Mouse (Mus musculus) lung, adult 2 months (tissue): ENCODE measurements at regions not wholly inside any gene's neighbourhood (a gene's known extent, or its start where the extent isn't known, plus 50 kb on each side); places are given as distances from the start of the nearest gene placed in this dataset.

ENCODE experiments used
- DNase-seq: peaks from one replicate; pipeline ENCODE4 v3.0.0; 2022
- H3K4me1 ChIP-seq: fragments of 200-500 bp; 2 replicates; pipeline ENCODE4 v1.6.1; 2011; ENCODE audit warnings: low read length; ENCODE audit not compliant: control insufficient read depth, insufficient read depth
- H3K4me3 ChIP-seq: fragments of 200-500 bp; replicated peaks from 2 replicates; pipeline ENCODE3; 2011; ENCODE audit warnings: low read depth, mild to moderate bottlenecking, control low read depth, low read length; ENCODE audit errors: extremely low read depth
- CTCF ChIP-seq: fragments of 200-500 bp; IDR thresholded peaks from 2 replicates; pipeline ENCODE4 v1.5.1; 2011; ENCODE audit warnings: mild to moderate bottlenecking, low read length, control low read depth; ENCODE audit not compliant: insufficient read depth
- POLR2A ChIP-seq: fragments of 200-500 bp; IDR thresholded peaks from 2 replicates; pipeline ENCODE4 v1.6.1; 2011; ENCODE audit warnings: low read depth, mild to moderate bottlenecking, control low read depth, low read length, borderline replicate concordance; ENCODE audit errors: extremely low read depth
- WGBS: fragments of 180-500 bp; shearing (Covaris S2); methylation state at CpG from one replicate; pipeline ENCODE4 v1.1.7; 2018; 5-methylcytosine and 5-hydroxymethylcytosine counted together

GRCm38 (mm10) chr13:79018051-79018450 lies 818.5 kb upstream of the Nr2f1 start:
- no peak for TF ChIP-seq CTCF
- no peak for TF ChIP-seq POLR2A
- 78% methylated on average over 2 of the region's 2 CpGs for whole genome bisulfite sequencing

GRCm38 (mm10) chr13:79003313-79003712 lies 803.8 kb upstream of the Nr2f1 start:
- no peak for DNase-seq
- H3K4me1 ChIP-seq, result no peaks in the 10 kb centered on the region; the same call in 1 of the 2 replicates
- no peak overlapping the region for H3K4me3 ChIP-seq
- WGBS, result 52% methylated on average over 1 of the region's 1 CpGs
- TF ChIP-seq POLR2A (no peak), CTCF (no peak)

More at GRCm38 (mm10) chr13:79018051-79018450, 818.5 kb upstream of the Nr2f1 start:
- H3K4me1 ChIP-seq, result no peaks in the 10 kb centered on the region
- H3K4me3 ChIP-seq, result no peak overlapping the region
- DNase-seq, result no peak

DNA sequence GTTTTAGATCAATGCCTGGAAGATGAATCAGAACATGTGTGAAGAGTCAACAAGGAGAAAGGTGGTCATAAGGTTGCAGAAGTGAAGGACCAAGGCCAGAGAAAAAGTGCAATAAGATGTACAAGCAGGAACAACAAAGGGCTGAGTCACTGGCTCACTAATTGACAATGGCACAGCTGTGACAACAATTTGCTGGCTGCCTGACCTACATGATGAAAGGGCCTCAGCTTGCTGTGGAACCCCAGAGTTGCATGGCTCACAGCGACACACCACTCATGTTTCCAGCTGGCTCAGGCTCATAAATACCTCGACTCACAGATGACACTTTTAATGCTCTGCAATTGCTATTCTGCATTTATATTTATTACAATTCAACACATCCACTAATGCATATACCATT lies 799.3 kb upstream of the Nr2f1 start:
- WGBS, result 53% methylated on average over 2 of the region's 2 CpGs
- TF ChIP-seq POLR2A (no peak), CTCF (no peak)
- no peak overlapping the region for H3K4me3 ChIP-seq
- H3K4me1 ChIP-seq, result no peaks in the 10 kb centered on the region
- no peak for DNase-seq

- no peak for DNase-seq
- Histone ChIP-seq H3K4me3 (no peak overlapping the region), H3K4me1 (no peaks in the 10 kb centered on the region)
- 87% methylated on average over 3 of the region's 3 CpGs for WGBS
- TF ChIP-seq CTCF, result no peak
- TF ChIP-seq POLR2A, result no peak
These were observed 792.8 kb upstream of the Nr2f1 start for GRCm38 (mm10) chr13:78992326-78992725.

GRCm38 (mm10) chr13:78985921-78986320 lies 786.4 kb upstream of the Nr2f1 start:
- DNase-seq, result no peak
- Histone ChIP-seq H3K4me3 (no peak overlapping the region), H3K4me1 (no peaks in the 10 kb centered on the region)
- TF ChIP-seq POLR2A, result no peak
- no peak for TF ChIP-seq CTCF
- WGBS, result 34% methylated on average over 3 of the region's 3 CpGs

DNA sequence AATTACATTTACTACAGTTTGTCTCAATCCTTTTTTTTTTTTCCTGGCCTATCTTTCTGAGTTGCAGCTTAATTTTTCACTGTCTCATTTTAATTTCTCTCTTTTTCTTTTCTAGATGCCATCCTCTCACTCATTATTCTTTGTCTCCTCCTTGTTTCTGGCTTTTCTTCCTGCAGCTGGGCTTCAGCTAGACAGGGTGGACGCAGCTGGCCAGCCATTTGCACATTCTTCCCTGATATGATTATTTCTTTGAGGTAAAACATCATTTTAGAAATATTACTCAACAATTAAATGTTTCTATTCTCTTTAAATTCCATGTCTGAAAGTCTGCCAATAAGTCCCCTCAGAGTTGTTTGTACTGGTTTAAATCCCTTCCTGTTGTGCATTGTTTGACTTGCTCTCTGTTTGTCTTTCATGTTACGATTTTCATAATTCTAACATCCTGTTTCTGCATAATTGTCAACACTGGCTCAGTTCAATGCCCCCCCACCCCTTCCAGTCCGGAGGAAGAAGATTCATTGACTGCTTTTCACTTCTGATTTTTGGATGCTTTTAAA lies 777.7 kb upstream of the Nr2f1 start:
- Histone ChIP-seq H3K4me1 (no peaks in the 10 kb centered on the region), H3K4me3 (no peak overlapping the region)
- TF ChIP-seq CTCF (no peak), POLR2A (no peak)
- WGBS, result 24% methylated on average over 3 of the region's 3 CpGs
- no peak for DNase-seq

DNA sequence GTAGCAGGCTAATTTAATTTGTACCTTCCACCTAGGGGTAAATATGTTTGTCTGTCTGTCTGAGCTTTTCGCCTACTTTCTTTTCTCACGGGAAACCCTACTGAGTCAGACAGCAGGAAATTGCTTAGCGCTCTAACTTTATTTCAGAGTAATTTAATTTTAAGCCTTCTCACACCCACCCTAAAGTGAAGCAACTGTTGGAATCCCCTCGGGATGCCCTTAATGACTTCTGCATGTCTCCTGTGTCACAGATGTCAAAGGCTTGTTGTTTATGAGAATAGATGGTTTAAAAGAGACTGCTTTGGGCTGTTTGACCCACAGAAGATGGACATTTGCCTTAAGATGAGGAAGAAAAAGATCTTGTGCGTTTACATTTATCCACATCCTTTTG lies 738.8 kb upstream of the Nr2f1 start:
- H3K4me1 ChIP-seq, result no peaks in the 10 kb centered on the region
- no peak overlapping the region for H3K4me3 ChIP-seq
- no peak for DNase-seq
- TF ChIP-seq POLR2A (no peak), CTCF (no peak)
- WGBS, result 61% methylated on average over 5 of the region's 5 CpGs

DNA sequence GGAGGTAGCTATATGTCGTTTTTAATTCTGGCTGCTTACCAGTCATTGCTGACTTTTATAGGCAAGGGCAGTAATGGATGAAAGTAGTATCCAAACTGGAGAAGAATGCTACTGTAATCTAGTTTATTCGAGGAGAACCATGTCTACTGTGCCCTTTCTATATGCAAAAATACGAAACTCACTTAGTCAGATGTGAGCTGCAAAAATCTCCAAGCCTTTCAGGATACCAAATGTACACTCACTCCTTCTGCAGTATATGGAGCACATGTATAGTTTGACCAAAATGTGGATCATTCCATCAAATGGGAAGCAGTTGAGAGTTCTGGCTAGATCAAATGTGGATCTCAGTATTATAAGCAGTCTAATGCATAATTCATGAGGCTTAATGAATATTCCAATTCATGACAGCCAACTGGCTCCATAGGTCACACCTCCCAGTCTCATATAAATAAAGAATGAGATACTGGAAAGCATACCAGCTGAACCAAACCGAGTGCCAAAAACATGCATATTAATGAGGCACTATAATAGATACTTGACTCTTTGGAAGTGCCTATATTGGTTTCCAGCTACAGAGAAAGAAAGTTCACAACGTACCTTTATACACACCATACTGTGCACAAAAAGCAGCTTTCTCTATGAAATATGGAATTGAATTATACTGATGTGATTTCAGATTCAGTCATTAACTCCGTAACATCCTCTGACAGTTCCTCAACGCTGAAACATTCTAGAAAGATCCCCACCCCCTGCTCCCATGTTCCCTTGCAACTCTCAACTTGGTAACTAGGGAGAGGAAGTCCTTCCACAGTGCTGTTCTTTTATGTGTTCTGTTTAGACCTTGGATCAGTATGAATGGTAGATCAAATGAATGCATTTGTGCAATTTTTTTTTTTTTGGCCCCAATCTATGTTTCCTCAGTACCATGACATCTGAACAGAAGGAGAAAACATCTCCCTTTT lies 738.1 kb upstream of the Nr2f1 start:
- WGBS, result 64% methylated on average over 7 of the region's 7 CpGs
- no peak for DNase-seq
- TF ChIP-seq POLR2A, result no peak
- TF ChIP-seq CTCF, result no peak
- H3K4me3 ChIP-seq, result no peak overlapping the region
- H3K4me1 ChIP-seq, result no peaks in the 10 kb centered on the region

DNA sequence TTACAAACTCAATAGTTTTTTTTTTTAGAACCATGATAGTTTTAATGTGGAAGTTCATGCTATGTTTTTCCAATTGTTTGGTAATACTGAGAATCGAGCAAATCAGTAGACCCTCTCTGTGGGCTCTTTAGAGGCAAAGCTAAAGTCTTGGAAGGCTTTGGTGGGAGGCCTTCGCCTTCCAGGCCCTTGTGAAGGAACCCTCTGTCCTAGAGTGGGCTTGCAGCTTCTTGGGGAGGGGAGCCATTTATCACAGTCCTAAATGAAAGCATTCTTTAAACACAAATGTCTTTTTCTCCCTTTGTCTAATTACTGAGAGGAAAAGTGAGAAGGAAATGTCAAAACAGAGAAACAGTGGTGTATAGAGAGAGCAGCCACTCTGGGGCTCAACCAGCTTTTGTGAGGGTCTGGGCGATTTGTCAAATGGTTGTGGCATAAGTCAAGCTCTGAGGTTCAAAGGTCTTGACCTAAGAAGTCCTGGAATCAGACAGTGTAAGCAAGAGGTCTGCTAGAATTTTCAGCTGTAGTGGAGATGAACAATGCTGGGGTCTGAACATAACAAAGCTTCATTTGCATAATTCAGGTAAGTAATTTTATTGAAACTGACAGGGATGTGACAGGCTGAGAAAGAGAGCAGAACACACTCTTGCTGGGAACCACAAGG lies 736.6 kb upstream of the Nr2f1 start:
- TF ChIP-seq POLR2A (no peak), CTCF (no peak)
- 40% methylated on average over 3 of the region's 3 CpGs for WGBS
- Histone ChIP-seq H3K4me1 (no peaks in the 10 kb centered on the region), H3K4me3 (no peak overlapping the region)
- no peak for DNase-seq

DNA sequence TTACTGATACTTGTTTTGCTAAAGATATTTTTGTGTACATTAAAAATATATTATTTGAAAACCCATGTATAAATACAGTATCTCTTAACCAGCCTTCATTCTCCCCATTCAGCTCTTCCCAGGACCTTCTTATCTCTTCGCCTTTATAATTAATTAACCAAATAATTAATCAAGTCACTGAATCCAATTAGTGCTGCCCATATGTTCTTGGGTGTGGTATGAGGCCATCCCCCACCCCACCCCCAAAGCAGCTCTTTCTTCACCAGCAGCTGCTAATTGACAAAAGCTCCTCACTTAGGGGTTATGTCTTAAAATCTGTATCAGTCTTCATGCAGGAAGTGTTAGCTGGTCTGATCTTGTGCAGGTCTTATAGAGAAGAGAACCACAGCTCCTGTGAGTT lies 728.8 kb upstream of the Nr2f1 start:
- no peak overlapping the region for H3K4me3 ChIP-seq
- WGBS, result 90% methylated on average over 1 of the region's 1 CpGs
- H3K4me1 ChIP-seq, result no peaks in the 10 kb centered on the region
- no peak for DNase-seq
- TF ChIP-seq CTCF (no peak), POLR2A (no peak)
